ENCODE assay signal across 9 mouse cellular contexts in genomic region chr13:94059778-94060177, GRCm38 (mm10). TPM values are rescaled to one million over a fixed set of nuclear protein-coding genes. Genes with fewer than 3 reads are reported as not detected.
DNase-seq lines count a peak whose midpoint lies in the region; ATAC-seq and TF ChIP-seq lines count a peak whose summit lies in the region.
"Had no signal": no experiment of that assay in that cellular context is flagged by ENCODE, and none has a peak within 500 bp of the region (broad histone marks: within the 10 kb centered on the region; RNA-seq: fewer than 3 reads in every experiment).

No protein-coding gene starts in this region.

- H3K4me3 ChIP-seq in cortical plate, adult 2 months (ENCODE audit: insufficient read depth, low read length): no peak overlapping the region

- TF ChIP-seq POLR2A in cortical plate, adult 2 months (IDR thresholded peaks at IDR 0.05; ENCODE audit: extremely low read depth, insufficient read depth, low read length): no peak

- DNase-seq in cerebellum, postnatal 10 days: peak; percentile 56 to 65
- no peak for DNase-seq in cerebellum, adult 9-11 months
- peak; percentile 43 for DNase-seq in ovary, postnatal 14 days (ENCODE audit: low spot score)
- DNase-seq in ovary, postnatal 10 days (ENCODE audit: low spot score): no peak
- peak; percentile 59 to 68 for DNase-seq in kidney, postnatal 25 days
- no peak for DNase-seq in spleen, adult 12 weeks (ENCODE audit: low spot score)

- no peak overlapping the region for H3K27ac ChIP-seq in cortical plate, adult 2 months (ENCODE audit: insufficient read depth, low read length)

- peak; percentile 45 for TF ChIP-seq CTCF in cortical plate, adult 2 months (IDR thresholded peaks at IDR 0.05; ENCODE audit: extremely low read depth, insufficient read depth, low read length)

- peak; percentile 39; the same call in 1 of the 2 replicates for ATAC-seq in neutrophil, adult 5-6 weeks (ENCODE audit: extremely low read depth, insufficient number of reproducible peaks, low FRiP score, poor library complexity, severe bottlenecking)
- ATAC-seq: Patski had no signal

- H3K4me1 ChIP-seq in cortical plate, adult 2 months (ENCODE audit: control insufficient read depth, insufficient read depth, low read length): peaks cover 3% of the 10 kb centered on the region; the same call in 1 of the 2 replicates

RNA-seq across cellular contexts. Expression of gene Lhfpl2, which starts 2.2 kb away (rescaled TPM):
- polyA plus RNA-seq in cortical plate, adult 2 months (2012; rRNA removed): 10.8 TPM in 2 replicates
- total RNA-seq in neutrophil, adult 5-6 weeks (2017): 0.23 and 0.86 TPM in 2 replicates

Comparison
In these comparisons a context has a peak if more than half of its experiments do, and no peak if none do; other contexts are left out.
1. DNase-seq: peak in cerebellum, postnatal 10 days (2 of 2), ovary, postnatal 14 days (single experiment) and kidney, postnatal 25 days (2 of 2); none in cerebellum, adult 9-11 months (single experiment), ovary, postnatal 10 days (single experiment) and spleen, adult 12 weeks (single experiment).